Mouse (Mus musculus) adrenal gland, adult 2 months (tissue): Measurements from ENCODE around the gene Mrgbp. TPM values are rescaled to one million over a fixed set of nuclear protein-coding genes. Genes with fewer than 3 reads are reported as not detected.
A peak's percentile ranks its signal among the peaks of the same experiment; 100 is the strongest.

Experiments used
- DNase-seq: peaks from one replicate; pipeline ENCODE4 v3.0.0; 2021
- long read RNA-seq: library from polyadenylated mRNA; stranded (forward); transcript quantifications from one replicate; pipeline ENCODE4 v2.0.0, GENCODE M21; 2021
- polyA plus RNA-seq: library from polyadenylated mRNA; depleted of rRNA; stranded (reverse); fragments of >200 nt; gene quantifications from 2 replicates; pipeline ENCODE4 v1.2.3, GENCODE M21; 2012; rRNA removed
- total RNA-seq, 2 experiments: library from RNA; stranded (reverse); gene quantifications; 2 replicates each; pipeline ENCODE4 v1.2.3; 2021

The Mrgbp gene
- total RNA-seq (10 to 100 TPM; 17.0 to 17.8 TPM), polyA plus RNA-seq (19.3 and 21.3 TPM in 2 replicates)
- long read RNA-seq, partial matches to known transcripts = 0 of 10 reads
- long read RNA-seq, other reads (novel, unspliced or antisense) = 5 of 10 reads

- DNase-seq = peak; percentile 23
Observed at GRCm38 (mm10) chr2:180581002-180581401, at the start of gene Mrgbp. Gene Mrgbp, plus strand, starts transcription at chr2:180581304.

- DNase-seq = no peak
Observed at GRCm38 (mm10) chr2:180531671-180532385, 49.3 kb upstream of the Mrgbp start.

- no peak for DNase-seq
Observed at GRCm38 (mm10) chr2:180532386-180532995, 48.6 kb upstream of the Mrgbp start.

GRCm38 (mm10) chr2:180533237-180533636 lies 47.9 kb upstream of the Mrgbp start:
- no peak for DNase-seq

GRCm38 (mm10) chr2:180543675-180544074 lies 37.4 kb upstream of the Mrgbp start:
- DNase-seq = no peak

- no peak for DNase-seq
Observed at GRCm38 (mm10) chr2:180545046-180545445, 36.1 kb upstream of the Mrgbp start.

GRCm38 (mm10) chr2:180547384-180548106 lies 33.6 kb upstream of the Mrgbp start:
- no peak for DNase-seq

- DNase-seq = no peak
Observed at GRCm38 (mm10) chr2:180552340-180552739, 28.8 kb upstream of the Mrgbp start.

- no peak for DNase-seq
Observed at GRCm38 (mm10) chr2:180555219-180555618, 25.9 kb upstream of the Mrgbp start.

- no peak for DNase-seq
Observed at GRCm38 (mm10) chr2:180556470-180556869, 24.6 kb upstream of the Mrgbp start.

- no peak for DNase-seq
Observed at GRCm38 (mm10) chr2:180560245-180560644, 20.9 kb upstream of the Mrgbp start.

- DNase-seq = no peak
Observed at GRCm38 (mm10) chr2:180562146-180562545, 19.0 kb upstream of the Mrgbp start.

- no peak for DNase-seq
Observed at GRCm38 (mm10) chr2:180563296-180563695, 17.8 kb upstream of the Mrgbp start.

- DNase-seq = no peak
Observed at GRCm38 (mm10) chr2:180563841-180564240, 17.3 kb upstream of the Mrgbp start.

- peak; percentile 41 for DNase-seq
Observed at GRCm38 (mm10) chr2:180566240-180566913, 14.7 kb upstream of the Mrgbp start.

- peak; percentile 68 for DNase-seq
Observed at GRCm38 (mm10) chr2:180569028-180569643, 12.0 kb upstream of the Mrgbp start.

- DNase-seq = no peak
Observed at GRCm38 (mm10) chr2:180576482-180576881, 4.6 kb upstream of the Mrgbp start.

- peak; percentile 68 for DNase-seq
Observed at GRCm38 (mm10) chr2:180578686-180579085, 2.4 kb upstream of the Mrgbp start.

- peak; percentile 98 for DNase-seq
Observed at GRCm38 (mm10) chr2:180582481-180583153, 1.5 kb downstream of the Mrgbp start.

- DNase-seq = peak; percentile 20
Observed at GRCm38 (mm10) chr2:180583154-180583507, 2.0 kb downstream of the Mrgbp start.

GRCm38 (mm10) chr2:180588736-180589122 lies 7.6 kb downstream of the Mrgbp start:
- no peak for DNase-seq
